Mouse (Mus musculus): ENCODE measurements around the gene Pmf1.

The Pmf1 gene

GRCm38 (mm10) chr3:88354396-88355165 lies 55.5 kb downstream of the Pmf1 start:
- peak; percentile 65 for DNase-seq (ENCODE audit: low spot score)

DNA sequence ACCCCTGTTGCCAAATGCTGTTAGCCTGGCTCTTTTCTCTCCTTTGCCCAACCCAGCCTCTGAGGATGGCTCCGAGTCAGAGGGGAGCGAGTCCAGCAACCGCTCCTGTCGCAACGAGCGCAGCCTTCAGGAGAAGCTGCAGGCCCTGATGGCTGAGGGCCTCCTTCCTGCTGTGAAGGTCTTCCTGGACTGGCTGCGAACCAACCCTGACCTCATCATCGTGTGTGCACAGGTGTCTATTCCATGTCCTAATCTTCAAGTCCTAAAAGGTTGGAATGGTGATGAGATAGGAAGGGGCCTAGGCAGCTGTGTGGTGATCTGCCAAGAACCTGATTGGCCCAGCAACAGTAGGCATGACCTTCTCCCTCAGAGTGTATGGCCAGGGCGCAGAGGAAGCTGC lies 57.2 kb downstream of the Pmf1 start:
- DNase-seq (ENCODE audit: low spot score): no peak

DNA sequence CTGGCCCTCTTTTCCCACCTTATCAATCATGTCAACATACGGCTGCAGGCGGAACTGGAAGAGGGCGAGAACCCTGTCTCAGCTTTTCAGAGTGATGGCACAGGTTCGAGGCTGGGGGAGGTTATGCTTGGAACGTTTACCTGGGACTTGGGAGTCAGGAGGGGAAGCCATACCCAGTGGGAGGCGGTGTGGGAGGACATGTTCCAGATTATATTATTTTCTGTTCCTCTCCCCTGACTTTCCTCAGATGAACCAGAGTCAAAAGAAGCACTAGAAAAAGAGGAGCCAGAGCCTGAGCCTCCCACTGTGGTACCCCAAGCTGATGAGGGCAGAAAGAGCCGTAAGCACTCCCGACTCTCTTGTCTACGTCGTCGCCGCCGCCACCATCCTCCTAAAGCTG lies 59.4 kb downstream of the Pmf1 start:
- no peak for DNase-seq (ENCODE audit: low spot score)

Data from ovary, adult 18-20 months (tissue).